Mouse (Mus musculus): ENCODE data around the gene Ctsa. TPM values are rescaled to one million over a fixed set of nuclear protein-coding genes. Genes with fewer than 3 reads are reported as not detected.
A peak's percentile ranks its signal among the peaks of the same experiment; 100 is the strongest.

Ctsa gene
- polyA plus RNA-seq (2016; fragmentation: Nextera tagmentation; extraction: Ambion mirVana) = 138 and 149 TPM in 2 replicates

DNA sequence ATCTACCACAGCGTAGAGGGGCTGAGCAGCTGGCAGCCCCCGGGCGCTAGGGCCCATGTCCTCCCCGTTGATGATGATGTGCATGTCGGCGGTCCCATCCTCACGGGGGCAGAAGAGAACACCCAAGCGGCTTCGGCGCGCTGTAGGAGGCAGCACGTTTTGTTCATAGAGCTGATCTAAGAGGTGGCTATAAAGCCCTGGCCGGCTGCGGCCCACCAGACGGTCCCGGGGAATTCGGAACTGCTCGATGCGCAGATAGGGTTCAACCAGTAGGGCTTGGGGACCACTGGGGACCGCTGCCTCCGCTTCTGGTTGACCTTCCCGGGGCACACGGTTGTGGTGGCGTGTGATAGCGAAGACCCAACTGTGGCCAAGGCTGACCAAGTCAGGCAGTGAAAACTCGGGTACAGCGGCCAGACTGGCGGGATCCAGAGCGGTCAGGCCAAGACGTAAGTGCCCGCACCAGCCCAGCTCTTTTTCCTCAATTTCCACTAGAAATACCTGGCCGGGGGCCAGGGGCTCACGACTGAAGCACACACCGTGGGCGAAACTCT is at the start of gene Ctsa:
Ctsa (plus strand) TSS at position 126 of the 554 bp plus-strand sequence.
- peak; percentile 93 for DNase-seq (ENCODE audit: low spot score)
- WGBS = under 1% methylated on average over 35 of the region's 35 CpGs
- Histone ChIP-seq H3K9me3 (no peaks in the 10 kb centered on the region), H3K36me3 (peaks cover 38% of the 10 kb centered on the region), H3K27me3 (ENCODE audit: insufficient read depth, poor library complexity, severe bottlenecking) (no peaks in the 10 kb centered on the region), H3K27ac (peak within 1 kb of the TSS; percentile 96), H3K4me1 (peaks cover 30% of the 10 kb centered on the region), H3K4me3 (peak within 1 kb of the TSS; percentile 83)

GRCm38 (mm10) chr2:164783926-164784581 is 48.6 kb upstream of the Ctsa start:
- H3K27me3 ChIP-seq (ENCODE audit: insufficient read depth, poor library complexity, severe bottlenecking) = no peaks in the 10 kb centered on the region
- DNase-seq (ENCODE audit: low spot score) = peak; percentile 63
- H3K4me1 ChIP-seq = peaks cover 30% of the 10 kb centered on the region
- peaks cover 7% of the 10 kb centered on the region; the same call in 1 of the 2 replicates for H3K36me3 ChIP-seq
- no peaks in the 10 kb centered on the region for H3K9me3 ChIP-seq
- no peak overlapping the region for H3K27ac ChIP-seq
- no peak overlapping the region for H3K4me3 ChIP-seq
- 74% methylated on average over 7 of the region's 7 CpGs for WGBS

GRCm38 (mm10) chr2:164784869-164785420 is 47.7 kb upstream of the Ctsa start:
- H3K4me1 ChIP-seq = peaks cover 31% of the 10 kb centered on the region
- no peaks in the 10 kb centered on the region for H3K9me3 ChIP-seq
- H3K27ac ChIP-seq = peak overlapping the region; percentile 94
- peak; percentile 67 for DNase-seq (ENCODE audit: low spot score)
- peaks cover 12% of the 10 kb centered on the region; the same call in 1 of the 2 replicates for H3K36me3 ChIP-seq
- H3K4me3 ChIP-seq = peak overlapping the region; percentile 82
- 15% methylated on average over 7 of the region's 7 CpGs for WGBS
- H3K27me3 ChIP-seq (ENCODE audit: insufficient read depth, poor library complexity, severe bottlenecking) = no peaks in the 10 kb centered on the region

GRCm38 (mm10) chr2:164785481-164786387 is 46.9 kb upstream of the Ctsa start, which contains the start of gene Snx21:
TSS of gene Snx21 (plus strand) at chr2:164785823.
- Histone ChIP-seq H3K9me3 (no peaks in the 10 kb centered on the region), H3K36me3 (peaks cover 19% of the 10 kb centered on the region), H3K4me1 (peaks cover 31% of the 10 kb centered on the region), H3K4me3 (peak within 1 kb of the TSS; percentile 82), H3K27me3 (ENCODE audit: insufficient read depth, poor library complexity, severe bottlenecking) (no peaks in the 10 kb centered on the region), H3K27ac (peak within 1 kb of the TSS; percentile 94)
- peak; percentile 95 for DNase-seq (ENCODE audit: low spot score)
- WGBS = under 1% methylated on average over 89 of the region's 89 CpGs

GRCm38 (mm10) chr2:164786388-164786885 is 46.2 kb upstream of the Ctsa start:
- Histone ChIP-seq H3K27me3 (ENCODE audit: insufficient read depth, poor library complexity, severe bottlenecking) (no peaks in the 10 kb centered on the region), H3K9me3 (no peaks in the 10 kb centered on the region), H3K4me3 (peak overlapping the region; percentile 82), H3K36me3 (peaks cover 26% of the 10 kb centered on the region), H3K4me1 (peaks cover 31% of the 10 kb centered on the region), H3K27ac (peak overlapping the region; percentile 94)
- DNase-seq (ENCODE audit: low spot score) = no peak
- WGBS = 5% methylated on average over 15 of the region's 15 CpGs

DNA sequence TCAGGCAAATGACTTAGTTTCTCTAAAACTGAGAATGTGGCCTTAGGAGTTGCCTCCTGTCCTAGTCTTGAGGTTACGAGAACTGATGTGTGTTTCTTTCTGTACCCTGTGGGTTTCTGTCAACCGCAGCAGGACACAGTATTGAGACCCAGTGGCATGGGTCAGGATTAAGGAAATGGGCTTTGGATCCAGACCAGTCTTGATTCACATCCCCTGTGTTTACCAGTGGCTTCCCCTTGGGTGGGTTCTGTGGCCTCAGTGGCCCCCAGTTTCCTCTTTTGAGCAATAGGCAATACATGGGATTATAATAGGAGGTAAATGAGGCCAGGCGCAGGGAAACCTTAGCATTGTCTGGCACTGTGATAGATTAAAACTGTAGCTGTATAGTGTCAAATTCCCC is 45.6 kb upstream of the Ctsa start:
- Histone ChIP-seq H3K36me3 (peaks cover 32% of the 10 kb centered on the region), H3K27ac (peak overlapping the region; percentile 94), H3K4me1 (peaks cover 35% of the 10 kb centered on the region), H3K9me3 (no peaks in the 10 kb centered on the region), H3K27me3 (ENCODE audit: insufficient read depth, poor library complexity, severe bottlenecking) (no peaks in the 10 kb centered on the region), H3K4me3 (peak overlapping the region; percentile 82)
- no peak for DNase-seq (ENCODE audit: low spot score)
- 82% methylated on average over 3 of the region's 3 CpGs for WGBS

DNA sequence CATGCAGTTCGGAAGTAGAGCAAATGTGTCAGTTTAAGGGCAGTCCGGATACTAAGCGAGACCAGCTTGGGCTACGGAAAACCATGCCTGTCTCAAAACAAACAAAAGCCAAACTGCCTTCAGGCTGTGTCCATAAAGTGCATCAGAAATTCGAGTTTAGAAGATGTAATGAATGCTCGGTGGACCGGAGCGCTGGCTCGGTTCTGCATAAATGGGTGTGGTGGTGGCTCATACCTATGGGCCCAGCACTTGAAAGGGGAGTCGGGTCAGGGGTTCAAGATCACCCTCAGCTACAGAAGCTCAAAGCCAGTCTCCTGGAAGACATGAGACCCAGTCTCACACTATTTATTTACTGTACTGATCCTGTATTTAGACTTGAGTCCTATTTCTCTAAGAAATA is 44.9 kb upstream of the Ctsa start:
- no peak for DNase-seq (ENCODE audit: low spot score)
- peaks cover 39% of the 10 kb centered on the region for H3K4me1 ChIP-seq
- peaks cover 40% of the 10 kb centered on the region for H3K36me3 ChIP-seq
- H3K27me3 ChIP-seq (ENCODE audit: insufficient read depth, poor library complexity, severe bottlenecking) = no peaks in the 10 kb centered on the region
- WGBS = 88% methylated on average over 10 of the region's 10 CpGs
- H3K4me3 ChIP-seq = no peak overlapping the region
- no peaks in the 10 kb centered on the region for H3K9me3 ChIP-seq
- no peak overlapping the region for H3K27ac ChIP-seq

DNA sequence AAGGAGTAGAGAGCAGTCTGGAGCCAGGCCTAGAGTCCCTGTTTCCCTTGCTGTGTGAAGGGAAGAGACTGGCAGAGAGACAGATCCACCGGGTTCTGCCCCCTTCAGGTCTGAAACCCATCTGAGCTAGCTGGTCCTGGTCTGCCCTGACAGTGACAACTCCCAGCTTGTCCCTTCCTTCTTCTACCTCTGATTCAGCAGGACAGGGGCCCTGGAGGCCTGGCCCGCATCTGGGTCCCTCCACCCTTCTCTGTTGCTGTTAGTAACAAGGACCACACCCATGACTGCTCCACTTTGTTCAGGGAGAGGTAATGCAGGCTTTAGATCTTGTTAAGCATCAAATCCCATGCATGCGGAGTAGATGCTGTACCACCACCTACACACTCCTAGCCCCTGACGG is 44.3 kb upstream of the Ctsa start:
- H3K4me3 ChIP-seq = no peak overlapping the region
- no peak for DNase-seq (ENCODE audit: low spot score)
- H3K9me3 ChIP-seq = no peaks in the 10 kb centered on the region
- H3K4me1 ChIP-seq = peaks cover 46% of the 10 kb centered on the region
- H3K36me3 ChIP-seq = peaks cover 44% of the 10 kb centered on the region
- 47% methylated on average over 4 of the region's 4 CpGs for WGBS
- no peak overlapping the region for H3K27ac ChIP-seq
- no peaks in the 10 kb centered on the region for H3K27me3 ChIP-seq (ENCODE audit: insufficient read depth, poor library complexity, severe bottlenecking)

DNA sequence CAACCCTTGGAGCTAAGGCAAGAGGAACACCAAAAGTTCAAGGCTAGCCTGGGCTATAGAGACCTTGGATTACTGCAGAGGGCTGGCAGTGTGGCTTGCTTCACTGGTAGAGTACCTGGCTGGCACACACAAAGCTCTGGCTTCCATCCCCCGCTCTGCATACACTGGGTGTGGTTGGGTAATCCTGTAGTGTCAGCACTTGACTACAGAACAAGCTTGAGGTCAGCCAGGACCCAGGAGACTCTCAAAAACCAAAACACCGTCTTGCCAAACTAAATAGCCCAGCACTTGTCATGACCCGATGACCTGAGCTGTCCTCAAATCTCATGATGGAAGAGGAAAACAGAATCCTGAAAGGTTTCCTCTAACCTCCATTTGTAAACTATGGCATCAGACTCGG is 42.2 kb upstream of the Ctsa start:
- H3K9me3 ChIP-seq = no peaks in the 10 kb centered on the region
- H3K27me3 ChIP-seq (ENCODE audit: insufficient read depth, poor library complexity, severe bottlenecking) = no peaks in the 10 kb centered on the region
- no peak for DNase-seq (ENCODE audit: low spot score)
- H3K4me1 ChIP-seq = peaks cover 46% of the 10 kb centered on the region
- peaks cover 56% of the 10 kb centered on the region for H3K36me3 ChIP-seq
- no peak overlapping the region for H3K27ac ChIP-seq
- no peak overlapping the region for H3K4me3 ChIP-seq
- WGBS = 74% methylated on average over 4 of the region's 4 CpGs

GRCm38 (mm10) chr2:164791841-164792261 is 40.8 kb upstream of the Ctsa start:
- Histone ChIP-seq H3K9me3 (no peaks in the 10 kb centered on the region), H3K27ac (peak overlapping the region; percentile 22; the same call in 1 of the 2 replicates), H3K36me3 (peaks cover 70% of the 10 kb centered on the region), H3K4me3 (no peak overlapping the region), H3K27me3 (ENCODE audit: insufficient read depth, poor library complexity, severe bottlenecking) (no peaks in the 10 kb centered on the region), H3K4me1 (peaks cover 36% of the 10 kb centered on the region)
- WGBS = 95% methylated on average over 18 of the region's 18 CpGs
- no peak for DNase-seq (ENCODE audit: low spot score)

GRCm38 (mm10) chr2:164792400-164793190 is 40.1 kb upstream of the Ctsa start:
- Histone ChIP-seq H3K4me3 (no peak overlapping the region), H3K27ac (peak overlapping the region; percentile 77; the same call in 1 of the 2 replicates), H3K9me3 (no peaks in the 10 kb centered on the region), H3K36me3 (peaks cover 75% of the 10 kb centered on the region), H3K27me3 (ENCODE audit: insufficient read depth, poor library complexity, severe bottlenecking) (no peaks in the 10 kb centered on the region), H3K4me1 (peaks cover 32% of the 10 kb centered on the region)
- WGBS = 87% methylated on average over 12 of the region's 12 CpGs
- DNase-seq (ENCODE audit: low spot score) = no peak

DNA sequence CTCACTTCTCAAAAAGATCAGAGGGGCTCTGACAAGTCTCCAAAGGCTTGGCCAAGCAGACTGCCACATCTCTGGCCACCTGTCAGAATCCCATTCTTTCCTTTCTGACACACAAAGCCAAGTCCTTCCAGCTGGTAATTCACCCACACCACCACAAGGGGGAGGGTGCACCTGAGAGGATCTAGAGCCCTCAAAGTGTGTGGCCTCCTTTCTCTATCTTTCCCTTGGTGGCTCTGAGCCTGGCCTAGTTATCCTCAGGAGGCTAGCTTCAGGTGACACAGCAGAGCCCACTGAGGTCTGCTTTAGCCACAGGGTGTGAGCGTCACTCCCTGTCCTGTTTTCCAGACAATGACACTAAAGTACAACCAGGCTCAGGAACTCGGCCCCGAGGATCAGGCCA is 39.4 kb upstream of the Ctsa start:
- Histone ChIP-seq H3K4me1 (peaks cover 30% of the 10 kb centered on the region), H3K4me3 (no peak overlapping the region), H3K36me3 (peaks cover 80% of the 10 kb centered on the region), H3K27ac (peak overlapping the region; percentile 77), H3K27me3 (ENCODE audit: insufficient read depth, poor library complexity, severe bottlenecking) (no peaks in the 10 kb centered on the region), H3K9me3 (no peaks in the 10 kb centered on the region)
- WGBS = 54% methylated on average over 3 of the region's 3 CpGs
- DNase-seq (ENCODE audit: low spot score) = no peak

All from heart, embryonic 10.5 days (tissue).